In genomic region chr9:85835521-85836425, GRCm38 (mm10) we compare ENCODE assay signal across 19 mouse cellular contexts. TPM values are rescaled to one million over a fixed set of nuclear protein-coding genes. Genes with fewer than 3 reads are reported as not detected.
DNase-seq lines count a peak whose midpoint lies in the region; ATAC-seq and TF ChIP-seq lines count a peak whose summit lies in the region.
"Had no signal": no experiment of that assay in that cellular context is flagged by ENCODE, and none has a peak within 500 bp of the region (broad histone marks: within the 10 kb centered on the region; RNA-seq: fewer than 3 reads in every experiment).

No protein-coding gene starts in this region.

- no peak overlapping the region for H3K27ac ChIP-seq in forebrain, embryonic 14.5 days (ENCODE audit: low read depth, low read length)
- no peak overlapping the region for H3K27ac ChIP-seq in forebrain, embryonic 13.5 days
- H3K27ac ChIP-seq in layer of hippocampus, adult 2 months, result no peak overlapping the region
- H3K27ac ChIP-seq: embryonic facial prominence, embryonic 15.5 days; limb, embryonic 10.5 days; liver, embryonic 12.5 days; stomach, embryonic 15.5 days had no signal

- H3K4me1 ChIP-seq in forebrain, embryonic 14.5 days (ENCODE audit: control insufficient read depth, insufficient read depth, low read length), result no peaks in the 10 kb centered on the region
- H3K4me1 ChIP-seq in forebrain, embryonic 13.5 days, result no peaks in the 10 kb centered on the region
- H3K4me1 ChIP-seq: embryonic facial prominence, embryonic 15.5 days; limb, embryonic 10.5 days; liver, embryonic 12.5 days; stomach, embryonic 15.5 days had no signal

- ATAC-seq in forebrain, embryonic 14.5 days, result peak; percentile 68; the same call in 1 of the 2 replicates
- ATAC-seq in forebrain, embryonic 13.5 days, result no peak
- no peak for ATAC-seq in megakaryocyte, adult 5-6 weeks (ENCODE audit: poor library complexity, severe bottlenecking)
- ATAC-seq: intestine, embryonic 16.5 days; liver, embryonic 12.5 days had no signal

- no peak overlapping the region for H3K9ac ChIP-seq in forebrain, embryonic 14.5 days (ENCODE audit: low read length)
- H3K9ac ChIP-seq in forebrain, embryonic 13.5 days, result no peak overlapping the region
- H3K9ac ChIP-seq: embryonic facial prominence, embryonic 15.5 days; liver, embryonic 12.5 days; stomach, embryonic 15.5 days had no signal

- H3K27me3 ChIP-seq in forebrain, embryonic 14.5 days (replicated peaks; ENCODE audit: control insufficient read depth, insufficient read depth, low read length), result no peaks in the 10 kb centered on the region
- H3K27me3 ChIP-seq in forebrain, embryonic 13.5 days, result no peaks in the 10 kb centered on the region
- H3K27me3 ChIP-seq: CH12.LX; embryonic facial prominence, embryonic 15.5 days; stomach, embryonic 15.5 days had no signal

- peak; percentile 59 for DNase-seq in forebrain, embryonic 14.5 days (ENCODE audit: low spot score)
- DNase-seq in layer of hippocampus, adult 2 months (ENCODE audit: low spot score in 2 of 2), result no peak
- DNase-seq in layer of hippocampus, postnatal 14 days (ENCODE audit: low spot score in 2 of 2), result no peak
- DNase-seq in brain, adult 2 months (ENCODE audit: low read depth, low spot score), result peak; percentile 94
- peak; percentile 87 for DNase-seq in cerebellum, adult 9-11 months
- no peak for DNase-seq in spleen, postnatal 36 days (ENCODE audit: low spot score in 2 of 2)
- DNase-seq: gastrocnemius, postnatal 10 days; kidney, postnatal 10 days; retina, postnatal 1 day had no signal

- no peak overlapping the region for H3K4me2 ChIP-seq in forebrain, embryonic 14.5 days (ENCODE audit: low read length)
- H3K4me2 ChIP-seq in forebrain, embryonic 13.5 days, result no peak overlapping the region
- H3K4me2 ChIP-seq: embryonic facial prominence, embryonic 15.5 days; heart, embryonic 11.5 days; liver, embryonic 12.5 days; stomach, embryonic 15.5 days had no signal

- no peaks in the 10 kb centered on the region for H3K36me3 ChIP-seq in forebrain, embryonic 14.5 days (ENCODE audit: control insufficient read depth, insufficient read depth, low read length)
- no peaks in the 10 kb centered on the region for H3K36me3 ChIP-seq in forebrain, embryonic 13.5 days (ENCODE audit: poor library complexity, severe bottlenecking)
- H3K36me3 ChIP-seq: embryonic facial prominence, embryonic 15.5 days; limb, embryonic 10.5 days; liver, embryonic 12.5 days; stomach, embryonic 15.5 days had no signal

- 71% methylated on average over 17 of the region's 17 CpGs for WGBS in forebrain, embryonic 14.5 days
- 77% methylated on average over 17 of the region's 17 CpGs for WGBS in forebrain, embryonic 13.5 days

- no peak overlapping the region for H3K4me3 ChIP-seq in forebrain, embryonic 14.5 days (ENCODE audit: low read depth, low read length)
- H3K4me3 ChIP-seq in forebrain, embryonic 13.5 days, result no peak overlapping the region
- H3K4me3 ChIP-seq in layer of hippocampus, adult 2 months, result no peak overlapping the region
- H3K4me3 ChIP-seq: embryonic facial prominence, embryonic 15.5 days; limb, embryonic 10.5 days; liver, embryonic 12.5 days; stomach, embryonic 15.5 days had no signal

- no peaks in the 10 kb centered on the region for H3K9me3 ChIP-seq in forebrain, embryonic 14.5 days (replicated peaks; ENCODE audit: control insufficient read depth, low read length)
- H3K9me3 ChIP-seq in forebrain, embryonic 13.5 days (replicated peaks), result no peaks in the 10 kb centered on the region
- H3K9me3 ChIP-seq: embryonic facial prominence, embryonic 15.5 days; limb, embryonic 10.5 days; liver, embryonic 12.5 days; stomach, embryonic 15.5 days had no signal

- peak; percentile 64 for TF ChIP-seq CTCF in layer of hippocampus, adult 2 months (conservative IDR thresholded peaks at IDR 0.05)

RNA-seq across cellular contexts. Expression of gene Tpbg, which starts 6.4 kb away (rescaled TPM):
- polyA plus RNA-seq in forebrain, embryonic 14.5 days (2014; fragmentation: Nextera tagmentation; extraction: Ambion mirVana), result 14.5 and 15.5 TPM in 2 replicates
- 14.6 and 16.4 TPM in 2 replicates for polyA plus RNA-seq in forebrain, embryonic 13.5 days (2015; fragmentation: Nextera tagmentation; extraction: Ambion mirVana)
- total RNA-seq in layer of hippocampus, adult 2 months (2021), result 1 to 10 TPM; 6.9 to 9.2 TPM
- total RNA-seq in layer of hippocampus, postnatal 14 days (2021), result 10 to 100 TPM; 12.2 to 12.4 TPM
- total RNA-seq in megakaryocyte, adult 5-6 weeks (2015), result 0.09 and 0.11 TPM in 2 replicates
- total RNA-seq in megakaryocyte, adult 5-6 weeks (2017), result not detected in 2 replicates
- total RNA-seq: CH12.LX; megakaryocyte progenitor cell, adult 5-6 weeks had no signal

Comparison
In these comparisons a context has a peak if more than half of its experiments do, and no peak if none do; other contexts are left out.
1. DNase-seq: peak in forebrain, embryonic 14.5 days (single experiment), brain, adult 2 months (single experiment) and cerebellum, adult 9-11 months (single experiment); none in layer of hippocampus, adult 2 months (0 of 2), layer of hippocampus, postnatal 14 days (0 of 2) and spleen, postnatal 36 days (0 of 2).
2. RNA of gene Tpbg, which starts 6.4 kb away (total RNA-seq): 12.2 to 12.4 TPM in layer of hippocampus, postnatal 14 days and 6.9 to 9.2 TPM in layer of hippocampus, adult 2 months; 0.09 to 0.11 TPM in megakaryocyte, adult 5-6 weeks; every median in the first group is over 4 times any median in the second.